Mouse (Mus musculus): Measurements from ENCODE around the gene Gm17545. TPM values are rescaled to one million over a fixed set of nuclear protein-coding genes. Genes with fewer than 3 reads are reported as not detected.

The Gm17545 gene
- not detected for polyA plus RNA-seq (2014; fragmentation: Illumina TruSeq; extraction: RNeasy Lipid Tissue Mini Kit (QIAGEN cat#74804); ENCODE audit: low replicate concordance)

GRCm38 (mm10) chr9:22453990-22454389 is at the start of gene Gm17545:
Gene Gm17545, plus strand, starts transcription at chr9:22454290.

GRCm38 (mm10) chr9:22411002-22411857 is 42.9 kb upstream of the Gm17545 start, which contains the start of gene 9530077C05Rik:
Gene 9530077C05Rik, plus strand, starts transcription at chr9:22411513.

GRCm38 (mm10) chr9:22469643-22470042 is 15.6 kb downstream of the Gm17545 start, which contains the start of gene Rp9:
Gene Rp9, minus strand, starts transcription at chr9:22469743.

GRCm38 (mm10) chr9:22475424-22475868 is 21.4 kb downstream of the Gm17545 start, which contains the start of gene Bbs9:
Gene Bbs9, plus strand, starts transcription at chr9:22475715.

Other genes starting within 250 kb of the Gm17545 start
- 74.5 TPM for gene Zfp809, start 228.6 kb upstream of the Gm17545 start, polyA plus RNA-seq (2014; fragmentation: Illumina TruSeq; extraction: RNeasy Lipid Tissue Mini Kit (QIAGEN cat#74804); ENCODE audit: low replicate concordance)
- gene Zfp599, start 194.4 kb upstream of the Gm17545 start, polyA plus RNA-seq (2014; fragmentation: Illumina TruSeq; extraction: RNeasy Lipid Tissue Mini Kit (QIAGEN cat#74804); ENCODE audit: low replicate concordance), result 6.2 TPM
- 16.3 TPM for gene Zfp810, start 146.6 kb upstream of the Gm17545 start, polyA plus RNA-seq (2014; fragmentation: Illumina TruSeq; extraction: RNeasy Lipid Tissue Mini Kit (QIAGEN cat#74804); ENCODE audit: low replicate concordance)
- gene Anln, start 65.1 kb upstream of the Gm17545 start, polyA plus RNA-seq (2014; fragmentation: Illumina TruSeq; extraction: RNeasy Lipid Tissue Mini Kit (QIAGEN cat#74804); ENCODE audit: low replicate concordance), result 20.6 TPM
- 0.26 TPM for gene 9530077C05Rik, start 42.8 kb upstream of the Gm17545 start, polyA plus RNA-seq (2014; fragmentation: Illumina TruSeq; extraction: RNeasy Lipid Tissue Mini Kit (QIAGEN cat#74804); ENCODE audit: low replicate concordance)
- gene Rp9, start 15.5 kb downstream of the Gm17545 start, polyA plus RNA-seq (2014; fragmentation: Illumina TruSeq; extraction: RNeasy Lipid Tissue Mini Kit (QIAGEN cat#74804); ENCODE audit: low replicate concordance), result 21.3 TPM
- gene Bbs9, start 21.4 kb downstream of the Gm17545 start, polyA plus RNA-seq (2014; fragmentation: Illumina TruSeq; extraction: RNeasy Lipid Tissue Mini Kit (QIAGEN cat#74804); ENCODE audit: low replicate concordance), result 11.1 TPM